Mouse (Mus musculus) midbrain, embryonic 13.5 days (tissue): ENCODE measurements around the gene Rbfox3. TPM values are rescaled to one million over a fixed set of nuclear protein-coding genes. Genes with fewer than 3 reads are reported as not detected.

Experiments
- ATAC-seq: fragments of 200-750 bp; cut with Nextera tagmentation; 2 replicates; pipeline ENCODE4 v1.8.0; 2017; ENCODE audit warnings: mild to moderate bottlenecking, moderate TSS enrichment, moderate library complexity
- H3K27ac ChIP-seq: fragments of 300-500 bp; sonication (generic); 2 replicates; pipeline ENCODE4 v1.5.1; 2015; ENCODE audit warnings: inconsistent platforms, mild to moderate bottlenecking, moderate library complexity
- H3K27me3 ChIP-seq: fragments of 300-500 bp; sonication (generic); 2 replicates; pipeline ENCODE4 v1.6.1; 2015; ENCODE audit warnings: mild to moderate bottlenecking, inconsistent platforms
- H3K36me3 ChIP-seq: fragments of 300-500 bp; sonication (generic); 2 replicates; pipeline ENCODE4 v1.6.1; 2015; ENCODE audit warnings: mild to moderate bottlenecking, inconsistent platforms
- H3K4me1 ChIP-seq: fragments of 300-500 bp; sonication (generic); replicated peaks from 2 replicates; pipeline ENCODE4 v1.6.1; 2015; ENCODE audit warnings: inconsistent platforms
- H3K4me2 ChIP-seq: fragments of 300-500 bp; sonication (generic); replicated peaks from 2 replicates; pipeline ENCODE4 v1.6.1; 2015; ENCODE audit warnings: moderate library complexity, mild to moderate bottlenecking, inconsistent platforms
- H3K4me3 ChIP-seq: fragments of 300-500 bp; sonication (generic); replicated peaks from 2 replicates; pipeline ENCODE4 v1.5.1; 2015; ENCODE audit warnings: mild to moderate bottlenecking, inconsistent platforms
- H3K9ac ChIP-seq: fragments of 300-500 bp; sonication (generic); replicated peaks from 2 replicates; pipeline ENCODE4 v1.6.1; 2015; ENCODE audit warnings: mild to moderate bottlenecking, inconsistent platforms
- H3K9me3 ChIP-seq: fragments of 300-500 bp; sonication (generic); 2 replicates; pipeline ENCODE4 v1.6.1; 2016; ENCODE audit warnings: mild to moderate bottlenecking, inconsistent platforms
- WGBS: fragments of 180-500 bp; shearing (Covaris S2); methylation state at CpG from one replicate; pipeline ENCODE4 v1.1.7; 2015; 5-methylcytosine and 5-hydroxymethylcytosine counted together
- polyA plus RNA-seq: library from polyadenylated mRNA; unstranded; fragments of >200 nt; fragmentation: Nextera tagmentation; extraction: Ambion mirVana; gene quantifications from 2 replicates; pipeline ENCODE4 v1.2.1, GENCODE M21; 2015

Rbfox3 gene
- polyA plus RNA-seq, 1 experiment from 2014 or later, result 29.9 TPM

- H3K27me3 ChIP-seq, result no peaks in the 10 kb centered on the region
- H3K9ac ChIP-seq, result no peak overlapping the region
- no peak overlapping the region for H3K4me2 ChIP-seq
- 91% methylated on average over 8 of the region's 8 CpGs for WGBS
- no peak overlapping the region for H3K27ac ChIP-seq
- H3K9me3 ChIP-seq, result no peaks in the 10 kb centered on the region
- peaks cover 41% of the 10 kb centered on the region for H3K4me1 ChIP-seq
- H3K4me3 ChIP-seq, result no peak overlapping the region
- no peak for ATAC-seq
- H3K36me3 ChIP-seq, result no peaks in the 10 kb centered on the region
Observed at GRCm38 (mm10) chr11:118690262-118690661, 221.1 kb downstream of the Rbfox3 start.

- 0 out of 2 replicates have a peak, but pooled peaks cover 3% of the 10 kb centered on the region for H3K27me3 ChIP-seq
- peaks cover 36% of the 10 kb centered on the region for H3K4me1 ChIP-seq
- 0 out of 2 replicates have a peak overlapping the region, but pooled peaks have one; percentile 0 for H3K4me2 ChIP-seq
- no peak overlapping the region for H3K9ac ChIP-seq
- no peak overlapping the region for H3K4me3 ChIP-seq
- 0 out of 2 replicates have a peak overlapping the region, but pooled peaks have one; percentile 47 for H3K27ac ChIP-seq
- WGBS, result 9% methylated on average over 16 of the region's 16 CpGs
- H3K36me3 ChIP-seq, result no peaks in the 10 kb centered on the region
- no peak for ATAC-seq
- no peaks in the 10 kb centered on the region for H3K9me3 ChIP-seq
Observed at GRCm38 (mm10) chr11:118685397-118685796, 226.0 kb downstream of the Rbfox3 start.

- ATAC-seq, result no peak
- Histone ChIP-seq H3K9me3 (no peaks in the 10 kb centered on the region), H3K27ac (peak overlapping the region; percentile 19; the same call in 1 of the 2 replicates), H3K9ac (no peak overlapping the region), H3K4me2 (no peak overlapping the region), H3K27me3 (0 out of 2 replicates have a peak, but pooled peaks cover 3% of the 10 kb centered on the region), H3K4me3 (no peak overlapping the region), H3K4me1 (peaks cover 44% of the 10 kb centered on the region), H3K36me3 (no peaks in the 10 kb centered on the region)
- WGBS, result 79% methylated on average over 4 of the region's 4 CpGs
Observed at GRCm38 (mm10) chr11:118684665-118685064, 226.7 kb downstream of the Rbfox3 start.

- ATAC-seq, result no peak
- no peak overlapping the region for H3K4me3 ChIP-seq
- H3K27ac ChIP-seq, result peak overlapping the region; percentile 53
- 0 out of 2 replicates have a peak, but pooled peaks cover 3% of the 10 kb centered on the region for H3K27me3 ChIP-seq
- WGBS, result 83% methylated on average over 10 of the region's 10 CpGs
- H3K9ac ChIP-seq, result no peak overlapping the region
- H3K36me3 ChIP-seq, result no peaks in the 10 kb centered on the region
- no peak overlapping the region for H3K4me2 ChIP-seq
- H3K9me3 ChIP-seq, result no peaks in the 10 kb centered on the region
- H3K4me1 ChIP-seq, result peaks cover 54% of the 10 kb centered on the region
Observed at GRCm38 (mm10) chr11:118680699-118681098, 230.7 kb downstream of the Rbfox3 start.

- H3K9me3 ChIP-seq, result no peaks in the 10 kb centered on the region
- H3K27ac ChIP-seq, result peak overlapping the region; percentile 48; the same call in 1 of the 2 replicates
- H3K4me2 ChIP-seq, result no peak overlapping the region
- no peak overlapping the region for H3K9ac ChIP-seq
- H3K36me3 ChIP-seq, result no peaks in the 10 kb centered on the region
- 57% methylated on average over 24 of the region's 24 CpGs for WGBS
- H3K27me3 ChIP-seq, result 0 out of 2 replicates have a peak, but pooled peaks cover 3% of the 10 kb centered on the region
- H3K4me3 ChIP-seq, result no peak overlapping the region
- no peak for ATAC-seq
- H3K4me1 ChIP-seq, result peaks cover 46% of the 10 kb centered on the region
Observed at GRCm38 (mm10) chr11:118679736-118680410, 231.5 kb downstream of the Rbfox3 start.

GRCm38 (mm10) chr11:118678515-118679104 lies 232.8 kb downstream of the Rbfox3 start:
- WGBS, result 19% methylated on average over 20 of the region's 20 CpGs
- no peaks in the 10 kb centered on the region for H3K9me3 ChIP-seq
- no peak overlapping the region for H3K9ac ChIP-seq
- 0 out of 2 replicates have a peak overlapping the region, but pooled peaks have one; percentile 19 for H3K27ac ChIP-seq
- peaks cover 42% of the 10 kb centered on the region for H3K4me1 ChIP-seq
- peak; percentile 46; the same call in 1 of the 2 replicates for ATAC-seq
- H3K27me3 ChIP-seq, result no peaks in the 10 kb centered on the region
- no peaks in the 10 kb centered on the region for H3K36me3 ChIP-seq
- 0 out of 2 replicates have a peak overlapping the region, but pooled peaks have one; percentile 1 for H3K4me2 ChIP-seq
- no peak overlapping the region for H3K4me3 ChIP-seq

GRCm38 (mm10) chr11:118677277-118677676 lies 234.1 kb downstream of the Rbfox3 start:
- H3K27me3 ChIP-seq, result no peaks in the 10 kb centered on the region
- no peak overlapping the region for H3K27ac ChIP-seq
- WGBS, result 68% methylated on average over 8 of the region's 8 CpGs
- ATAC-seq, result no peak
- no peaks in the 10 kb centered on the region for H3K9me3 ChIP-seq
- no peaks in the 10 kb centered on the region for H3K36me3 ChIP-seq
- H3K4me2 ChIP-seq, result no peak overlapping the region
- peaks cover 42% of the 10 kb centered on the region for H3K4me1 ChIP-seq
- H3K4me3 ChIP-seq, result no peak overlapping the region
- H3K9ac ChIP-seq, result no peak overlapping the region

- Histone ChIP-seq H3K9ac (no peak overlapping the region), H3K27ac (no peak overlapping the region), H3K27me3 (no peaks in the 10 kb centered on the region), H3K9me3 (no peaks in the 10 kb centered on the region), H3K4me1 (peaks cover 40% of the 10 kb centered on the region), H3K4me3 (no peak overlapping the region), H3K36me3 (no peaks in the 10 kb centered on the region), H3K4me2 (no peak overlapping the region)
- ATAC-seq, result no peak
- WGBS, result 82% methylated on average over 7 of the region's 7 CpGs
Observed at GRCm38 (mm10) chr11:118676364-118676763, 235.0 kb downstream of the Rbfox3 start.

GRCm38 (mm10) chr11:118671958-118672357 lies 239.4 kb downstream of the Rbfox3 start:
- Histone ChIP-seq H3K4me3 (no peak overlapping the region), H3K4me2 (no peak overlapping the region), H3K27me3 (no peaks in the 10 kb centered on the region), H3K36me3 (no peaks in the 10 kb centered on the region), H3K4me1 (peaks cover 29% of the 10 kb centered on the region), H3K27ac (no peak overlapping the region), H3K9ac (no peak overlapping the region), H3K9me3 (no peaks in the 10 kb centered on the region)
- ATAC-seq, result no peak
- WGBS, result 84% methylated on average over 6 of the region's 6 CpGs

GRCm38 (mm10) chr11:118671216-118671615 lies 240.2 kb downstream of the Rbfox3 start:
- no peak overlapping the region for H3K27ac ChIP-seq
- no peaks in the 10 kb centered on the region for H3K27me3 ChIP-seq
- WGBS, result 80% methylated on average over 6 of the region's 6 CpGs
- no peak overlapping the region for H3K4me3 ChIP-seq
- peaks cover 32% of the 10 kb centered on the region for H3K4me1 ChIP-seq
- H3K36me3 ChIP-seq, result no peaks in the 10 kb centered on the region
- no peak overlapping the region for H3K4me2 ChIP-seq
- no peak overlapping the region for H3K9ac ChIP-seq
- H3K9me3 ChIP-seq, result no peaks in the 10 kb centered on the region
- ATAC-seq, result no peak

GRCm38 (mm10) chr11:118669820-118670219 lies 241.6 kb downstream of the Rbfox3 start:
- Histone ChIP-seq H3K4me2 (no peak overlapping the region), H3K27ac (no peak overlapping the region), H3K36me3 (no peaks in the 10 kb centered on the region), H3K9me3 (no peaks in the 10 kb centered on the region), H3K27me3 (no peaks in the 10 kb centered on the region), H3K4me3 (no peak overlapping the region), H3K4me1 (peaks cover 43% of the 10 kb centered on the region), H3K9ac (no peak overlapping the region)
- ATAC-seq, result no peak
- WGBS, result 57% methylated on average over 5 of the region's 5 CpGs

GRCm38 (mm10) chr11:118668351-118668750 lies 243.0 kb downstream of the Rbfox3 start:
- no peak overlapping the region for H3K4me2 ChIP-seq
- H3K9me3 ChIP-seq, result no peaks in the 10 kb centered on the region
- no peaks in the 10 kb centered on the region for H3K36me3 ChIP-seq
- no peak overlapping the region for H3K9ac ChIP-seq
- no peaks in the 10 kb centered on the region for H3K27me3 ChIP-seq
- WGBS, result 80% methylated on average over 8 of the region's 8 CpGs
- no peak overlapping the region for H3K27ac ChIP-seq
- H3K4me3 ChIP-seq, result no peak overlapping the region
- peaks cover 55% of the 10 kb centered on the region for H3K4me1 ChIP-seq
- ATAC-seq, result no peak
